Mouse (Mus musculus): ENCODE data around the gene Gm15114. TPM values are rescaled to one million over a fixed set of nuclear protein-coding genes. Genes with fewer than 3 reads are reported as not detected.
"Not testable (repeated sequence)": the region's sequence is repeated elsewhere in the genome, so short reads cannot be mapped to it uniquely, and the experiment has no call there.

The Gm15114 gene
- polyA plus RNA-seq (2015; fragmentation: Nextera tagmentation; extraction: Ambion mirVana), result not detected in 2 replicates

DNA sequence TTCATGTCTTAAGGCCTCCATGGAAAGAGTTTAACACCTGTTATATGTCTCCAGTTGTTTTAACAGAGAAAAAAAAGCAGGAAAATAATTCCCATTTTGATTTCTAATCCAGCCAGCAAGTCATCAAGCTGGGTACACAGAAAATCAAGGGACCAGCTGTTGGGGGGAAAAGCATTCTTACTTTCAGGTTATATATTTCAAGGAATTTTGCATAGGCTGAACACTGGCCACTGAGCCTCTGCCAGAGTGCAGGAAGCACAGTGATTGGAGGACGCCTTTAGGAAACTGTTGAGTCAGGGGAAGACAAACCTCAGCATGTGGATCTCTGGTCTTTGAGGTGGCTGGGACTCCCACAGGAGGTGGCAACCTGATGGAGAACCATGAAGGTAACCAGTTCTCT, at the start of gene Gm15114:
Gene Gm15114, plus strand, starts transcription at position 301 of the 400 bp plus-strand sequence.
- not testable (repeated sequence) for H3K4me2 ChIP-seq (replicated peaks); ATAC-seq; H3K9me3 ChIP-seq; H3K9ac ChIP-seq; H3K4me1 ChIP-seq (replicated peaks); H3K4me3 ChIP-seq (replicated peaks); H3K36me3 ChIP-seq; H3K27me3 ChIP-seq (replicated peaks); H3K27ac ChIP-seq
- WGBS, result no CpG with 5 or more reads among the region's 1 CpGs

Other genes with a start within 250 kb of the Gm15114 start
- gene Gm8334, start 126.2 kb downstream of the Gm15114 start, polyA plus RNA-seq (2015; fragmentation: Nextera tagmentation; extraction: Ambion mirVana), result not detected in 2 replicates
- not detected in 2 replicates for gene Gm15127, start 174.6 kb downstream of the Gm15114 start, polyA plus RNA-seq (2015; fragmentation: Nextera tagmentation; extraction: Ambion mirVana)

Data from intestine, embryonic 15.5 days (tissue).